ENCODE assay signal across 21 mouse cellular contexts in the genomic region with DNA sequence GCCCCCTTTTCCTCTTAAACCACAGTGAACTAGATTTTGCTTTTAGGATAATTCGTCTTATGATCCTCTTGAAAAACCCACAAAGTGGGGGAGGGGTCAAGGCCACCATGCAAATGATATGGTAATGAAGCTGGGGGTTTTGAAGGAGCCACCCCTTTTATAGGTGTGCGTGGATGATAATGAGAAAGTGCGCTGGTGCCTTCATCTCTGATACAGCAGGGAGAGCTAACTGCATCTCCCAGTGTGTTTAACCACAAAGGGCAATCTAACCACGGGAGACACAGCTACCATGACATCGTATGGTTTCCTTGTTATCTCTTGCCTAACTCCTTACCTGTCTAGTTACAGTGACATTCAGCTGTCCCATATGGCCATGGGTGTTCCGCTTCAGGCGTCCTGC. TPM values are rescaled to one million over a fixed set of nuclear protein-coding genes. Genes with fewer than 3 reads are reported as not detected.
A peak's percentile ranks its signal among the peaks of the same experiment; 100 is the strongest.
DNase-seq lines count a peak whose midpoint lies in the region; ATAC-seq and TF ChIP-seq lines count a peak whose summit lies in the region.
"Had no signal": no experiment of that assay in that cellular context is flagged by ENCODE, and none has a peak within 500 bp of the region (broad histone marks: within the 10 kb centered on the region; RNA-seq: fewer than 3 reads in every experiment).

No protein-coding gene starts in this region.

- no peak for TF ChIP-seq EP300 in liver, postnatal 0 days (IDR thresholded peaks at IDR 0.05; ENCODE audit: low read depth)

- no peaks in the 10 kb centered on the region for H3K36me3 ChIP-seq in liver, embryonic 12.5 days
- no peaks in the 10 kb centered on the region for H3K36me3 ChIP-seq in liver, postnatal 0 days (replicated peaks; ENCODE audit: insufficient read depth, low read length)
- H3K36me3 ChIP-seq in liver, embryonic 15.5 days (replicated peaks) = no peaks in the 10 kb centered on the region
- H3K36me3 ChIP-seq in forebrain, embryonic 10.5 days (replicated peaks) = no peaks in the 10 kb centered on the region
- H3K36me3 ChIP-seq: embryonic facial prominence, embryonic 13.5 days; heart, embryonic 13.5 days; hindbrain, embryonic 15.5 days had no signal

- H3K27ac ChIP-seq in liver, embryonic 12.5 days = no peak overlapping the region
- H3K27ac ChIP-seq in liver, postnatal 0 days (ENCODE audit: low read depth) = no peak overlapping the region
- H3K27ac ChIP-seq in liver, embryonic 15.5 days (replicated peaks) = no peak overlapping the region
- H3K27ac ChIP-seq in forebrain, embryonic 10.5 days = no peak overlapping the region
- H3K27ac ChIP-seq: embryonic facial prominence, embryonic 13.5 days; forebrain, embryonic 13.5 days; heart, embryonic 13.5 days; hindbrain, embryonic 15.5 days had no signal

- DNase-seq in liver, postnatal 0 days = no peak
- peak; percentile 55 for DNase-seq in R1 (ENCODE audit: low read depth, low spot score)
- DNase-seq in forebrain, embryonic 10.5 days (ENCODE audit: extremely low spot score, low spot score) = no peak
- DNase-seq in right cerebral cortex, adult 2 months (ENCODE audit: low spot score in 2 of 2) = no peak
- DNase-seq in kidney, adult 11 months = no peak
- DNase-seq in embryo, embryonic 9.5 days (ENCODE audit: extremely low spot score) = no peak
- DNase-seq: adrenal gland, adult 2 months; adrenal gland, postnatal 25 days; cerebellum, adult 2 months; cerebellum, postnatal 10 days; forebrain, postnatal 0 days; gastrocnemius, postnatal 14 days; heart, postnatal 36 days had no signal

- no peaks in the 10 kb centered on the region for H3K9me3 ChIP-seq in liver, embryonic 12.5 days (replicated peaks)
- H3K9me3 ChIP-seq in liver, postnatal 0 days (ENCODE audit: low read length) = no peaks in the 10 kb centered on the region
- H3K9me3 ChIP-seq in liver, embryonic 15.5 days (replicated peaks) = no peaks in the 10 kb centered on the region
- H3K9me3 ChIP-seq in forebrain, embryonic 10.5 days = no peaks in the 10 kb centered on the region
- H3K9me3 ChIP-seq: embryonic facial prominence, embryonic 13.5 days; forebrain, embryonic 13.5 days; heart, embryonic 13.5 days; hindbrain, embryonic 15.5 days had no signal

- no peak for TF ChIP-seq CTCF in liver, postnatal 0 days (IDR thresholded peaks at IDR 0.05; ENCODE audit: low read depth)

- H3K4me1 ChIP-seq in liver, embryonic 12.5 days = peaks cover 44% of the 10 kb centered on the region
- H3K4me1 ChIP-seq in liver, postnatal 0 days (ENCODE audit: insufficient read depth) = peaks cover 2% of the 10 kb centered on the region; the same call in 1 of the 2 replicates
- H3K4me1 ChIP-seq in liver, embryonic 15.5 days (replicated peaks) = peaks cover 27% of the 10 kb centered on the region
- H3K4me1 ChIP-seq in forebrain, embryonic 10.5 days = peaks cover 12% of the 10 kb centered on the region; the same call in 1 of the 2 replicates

- no peak overlapping the region for H3K9ac ChIP-seq in liver, embryonic 12.5 days
- no peak overlapping the region for H3K9ac ChIP-seq in liver, postnatal 0 days (replicated peaks)
- no peak overlapping the region for H3K9ac ChIP-seq in liver, embryonic 15.5 days
- H3K9ac ChIP-seq: embryonic facial prominence, embryonic 13.5 days; forebrain, embryonic 13.5 days; forebrain, postnatal 0 days; heart, embryonic 13.5 days; hindbrain, embryonic 15.5 days had no signal

- H3K4me3 ChIP-seq in liver, embryonic 12.5 days = no peak overlapping the region
- H3K4me3 ChIP-seq in liver, postnatal 0 days (ENCODE audit: low read depth, low read length) = no peak overlapping the region
- H3K4me3 ChIP-seq in liver, embryonic 15.5 days (replicated peaks) = no peak overlapping the region
- H3K4me3 ChIP-seq in forebrain, embryonic 10.5 days = no peak overlapping the region
- H3K4me3 ChIP-seq: embryonic facial prominence, embryonic 13.5 days; forebrain, embryonic 13.5 days; heart, embryonic 13.5 days; hindbrain, embryonic 15.5 days had no signal

- peak; percentile 53 for ATAC-seq in liver, embryonic 12.5 days
- no peak for ATAC-seq in liver, postnatal 0 days
- ATAC-seq in liver, embryonic 15.5 days (ENCODE audit: insufficient read depth) = peak; percentile 38; the same call in 1 of the 2 replicates
- ATAC-seq: forebrain, embryonic 13.5 days; forebrain, postnatal 0 days; Patski had no signal

- H3K27me3 ChIP-seq in liver, embryonic 12.5 days (replicated peaks) = peaks cover 23% of the 10 kb centered on the region
- peaks cover 6% of the 10 kb centered on the region; the same call in 1 of the 2 replicates for H3K27me3 ChIP-seq in liver, postnatal 0 days (ENCODE audit: insufficient read depth, low read length)
- H3K27me3 ChIP-seq in liver, embryonic 15.5 days = peaks cover 9% of the 10 kb centered on the region
- H3K27me3 ChIP-seq in forebrain, embryonic 10.5 days (ENCODE audit: poor library complexity, severe bottlenecking) = peaks cover 13% of the 10 kb centered on the region

- H3K4me2 ChIP-seq in liver, embryonic 12.5 days = no peak overlapping the region
- H3K4me2 ChIP-seq in liver, postnatal 0 days (ENCODE audit: low read depth, low read length) = no peak overlapping the region
- H3K4me2 ChIP-seq in liver, embryonic 15.5 days = no peak overlapping the region
- H3K4me2 ChIP-seq: embryonic facial prominence, embryonic 13.5 days; forebrain, embryonic 13.5 days; heart, embryonic 13.5 days; hindbrain, embryonic 15.5 days had no signal

- WGBS in liver, embryonic 12.5 days (ENCODE audit: insufficient replicate concordance) = 26% methylated on average over 7 of the region's 7 CpGs
- 50% methylated on average over 7 of the region's 7 CpGs for WGBS in liver, postnatal 0 days (ENCODE audit: insufficient replicate concordance)
- 21% methylated on average over 7 of the region's 7 CpGs for WGBS in liver, embryonic 15.5 days (ENCODE audit: insufficient replicate concordance)
- WGBS in forebrain, embryonic 10.5 days = 92% methylated on average over 7 of the region's 7 CpGs

RNA-seq across cellular contexts. Expression of a gene that starts 20.0 kb away (rescaled TPM):
- polyA plus RNA-seq in liver, embryonic 12.5 days (2016; fragmentation: Nextera tagmentation; extraction: Ambion mirVana) = 0.08 TPM in 1 of 2 replicates, not detected in the other
- polyA plus RNA-seq in liver, postnatal 0 days (2015; fragmentation: Nextera tagmentation; extraction: Ambion mirVana) = not detected in 2 replicates
- polyA plus RNA-seq in liver, embryonic 15.5 days (2015; fragmentation: Nextera tagmentation; extraction: Ambion mirVana) = 0.07 and 0.09 TPM in 2 replicates
- polyA plus RNA-seq in forebrain, embryonic 10.5 days (2016; fragmentation: Nextera tagmentation; extraction: Ambion mirVana) = 0.17 TPM in 1 of 2 replicates, not detected in the other
- polyA plus RNA-seq: cerebellum, adult 2 months; cortical plate, adult 2 months; forebrain, embryonic 13.5 days; heart, embryonic 13.5 days; hindbrain, embryonic 15.5 days; Patski had no signal

RNA-seq across cellular contexts. Expression of a gene that starts 22.3 kb away (rescaled TPM):
- 0.31 and 0.47 TPM in 2 replicates for polyA plus RNA-seq in liver, embryonic 12.5 days (2016; fragmentation: Nextera tagmentation; extraction: Ambion mirVana)
- polyA plus RNA-seq in liver, postnatal 0 days (2015; fragmentation: Nextera tagmentation; extraction: Ambion mirVana) = 0.04 and 0.20 TPM in 2 replicates
- polyA plus RNA-seq in liver, embryonic 15.5 days (2015; fragmentation: Nextera tagmentation; extraction: Ambion mirVana) = 0.26 and 0.53 TPM in 2 replicates
- polyA plus RNA-seq in forebrain, embryonic 10.5 days (2016; fragmentation: Nextera tagmentation; extraction: Ambion mirVana) = 1.5 and 1.9 TPM in 2 replicates
- polyA plus RNA-seq: Patski had no signal
